Mouse (Mus musculus) naive thymus-derived CD4-positive, alpha-beta T cell, adult 5 months (primary cell): ENCODE data around the gene Mapk12. TPM values are rescaled to one million over a fixed set of nuclear protein-coding genes. Genes with fewer than 3 reads are reported as not detected.

ENCODE experiments used
- polyA plus RNA-seq: library from polyadenylated mRNA; unstranded; fragments of 100-300 nt; shearing (Covaris generic); gene quantifications from one replicate; pipeline ENCODE4 v1.2.1, GENCODE M21; 2017

Gene Mapk12
- 1.6 TPM for polyA plus RNA-seq

DNA sequence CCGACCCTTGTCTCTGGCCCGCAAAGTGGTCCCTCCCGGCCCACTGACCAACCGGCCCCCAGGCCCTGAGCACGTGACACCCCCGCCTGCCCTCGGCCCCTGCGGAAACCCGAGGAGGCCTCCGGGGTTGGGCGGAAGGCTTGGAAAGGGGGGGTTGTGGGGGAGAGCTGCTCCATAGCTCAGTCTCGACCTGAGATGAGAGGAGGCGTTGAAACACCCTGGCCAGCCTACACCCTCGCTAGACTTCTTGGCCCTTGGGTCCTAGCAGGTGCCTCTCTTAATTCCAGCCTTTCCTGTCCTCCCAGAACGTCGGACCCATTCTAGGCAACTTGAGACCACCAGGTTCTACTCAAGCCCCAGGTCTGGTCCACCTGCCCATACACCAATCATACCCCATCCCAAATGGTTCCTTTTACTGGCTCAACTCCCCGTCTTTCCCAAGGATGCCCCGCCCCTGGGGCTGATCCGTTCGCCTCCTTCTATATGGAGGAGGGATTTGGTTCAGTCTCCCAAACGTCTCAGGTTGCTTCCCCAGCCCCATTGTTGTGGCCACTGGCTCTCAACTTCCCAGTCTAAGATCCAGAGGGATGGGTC lies at the start of gene Mapk12:
Mapk12 (minus strand) TSS at position 45 of the 594 bp plus-strand sequence.

DNA sequence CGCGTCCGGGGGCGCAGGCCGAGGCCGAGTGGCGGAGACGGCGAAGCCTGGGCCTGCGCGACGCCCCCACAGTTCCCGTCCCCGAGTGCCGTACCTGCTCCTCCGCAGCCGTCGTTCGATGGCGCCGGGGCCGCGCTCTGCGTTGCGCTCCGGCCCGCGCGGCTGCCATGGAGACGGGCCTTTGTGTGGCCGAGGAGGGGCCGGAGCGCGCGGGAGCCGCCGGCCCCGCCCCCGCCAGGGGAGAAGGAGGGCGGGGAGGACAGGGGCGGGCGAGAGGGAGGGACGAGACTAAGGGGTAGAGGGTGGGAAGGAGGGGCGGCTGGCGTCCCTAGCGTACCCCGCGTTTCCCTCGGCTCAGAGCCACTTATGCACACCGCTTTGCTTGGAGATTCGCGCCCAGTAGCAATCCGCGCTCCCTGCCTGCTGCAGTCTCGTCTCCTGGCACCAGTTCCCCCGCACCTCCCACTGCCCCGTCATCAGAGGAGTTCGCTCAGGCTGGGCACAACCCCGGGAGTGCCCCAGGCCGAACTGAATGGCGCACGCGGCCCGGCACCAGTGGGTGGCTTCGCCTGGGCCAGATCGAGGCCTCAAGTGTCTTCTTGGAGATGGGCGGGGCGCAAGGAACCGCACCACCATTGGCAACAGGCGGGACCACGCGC lies 40.2 kb upstream of the Mapk12 start, which contains the start of gene Plxnb2:
Plxnb2 (minus strand) TSS at position 218 of the 659 bp plus-strand sequence.

DNA sequence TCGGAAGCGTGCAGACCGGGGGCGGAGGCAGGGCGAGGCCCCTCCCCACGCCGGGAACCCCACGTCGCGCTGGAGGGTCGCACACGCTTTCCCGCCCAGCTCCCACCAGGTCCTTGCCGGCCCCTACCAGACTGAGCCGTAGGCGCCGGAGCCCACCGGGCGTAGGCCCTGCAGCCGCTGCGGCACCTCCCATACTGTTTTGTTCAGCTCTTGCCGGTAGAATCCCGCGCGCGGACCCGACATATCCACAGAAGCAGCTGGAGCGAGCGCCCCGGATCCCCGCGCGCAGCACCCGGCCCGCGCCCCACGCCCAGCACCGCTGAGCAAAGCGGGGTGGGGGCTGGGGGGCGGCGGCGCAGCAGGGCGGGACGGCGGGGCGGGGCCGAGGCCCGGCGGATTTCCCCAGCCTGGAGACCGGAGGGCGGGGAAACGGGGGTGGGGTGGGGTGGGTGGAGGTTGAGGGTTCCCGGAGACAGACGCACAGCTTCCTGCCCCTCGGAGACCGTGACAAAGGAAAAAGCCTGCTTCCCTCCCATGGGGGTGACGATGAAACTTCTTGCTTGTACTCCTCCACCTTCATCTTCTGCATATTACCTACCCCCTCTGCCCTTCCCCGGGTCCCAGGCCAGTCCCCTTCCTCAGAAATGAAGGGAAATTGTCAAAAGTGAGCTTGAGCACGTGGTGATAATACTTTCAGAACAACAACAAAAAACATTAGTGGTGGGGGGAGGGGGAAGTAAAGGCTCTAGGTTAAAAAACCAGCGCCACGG lies 9.0 kb upstream of the Mapk12 start, which contains the start of gene Mapk11:
Mapk11 (minus strand) TSS at position 358 of the 770 bp plus-strand sequence.

DNA sequence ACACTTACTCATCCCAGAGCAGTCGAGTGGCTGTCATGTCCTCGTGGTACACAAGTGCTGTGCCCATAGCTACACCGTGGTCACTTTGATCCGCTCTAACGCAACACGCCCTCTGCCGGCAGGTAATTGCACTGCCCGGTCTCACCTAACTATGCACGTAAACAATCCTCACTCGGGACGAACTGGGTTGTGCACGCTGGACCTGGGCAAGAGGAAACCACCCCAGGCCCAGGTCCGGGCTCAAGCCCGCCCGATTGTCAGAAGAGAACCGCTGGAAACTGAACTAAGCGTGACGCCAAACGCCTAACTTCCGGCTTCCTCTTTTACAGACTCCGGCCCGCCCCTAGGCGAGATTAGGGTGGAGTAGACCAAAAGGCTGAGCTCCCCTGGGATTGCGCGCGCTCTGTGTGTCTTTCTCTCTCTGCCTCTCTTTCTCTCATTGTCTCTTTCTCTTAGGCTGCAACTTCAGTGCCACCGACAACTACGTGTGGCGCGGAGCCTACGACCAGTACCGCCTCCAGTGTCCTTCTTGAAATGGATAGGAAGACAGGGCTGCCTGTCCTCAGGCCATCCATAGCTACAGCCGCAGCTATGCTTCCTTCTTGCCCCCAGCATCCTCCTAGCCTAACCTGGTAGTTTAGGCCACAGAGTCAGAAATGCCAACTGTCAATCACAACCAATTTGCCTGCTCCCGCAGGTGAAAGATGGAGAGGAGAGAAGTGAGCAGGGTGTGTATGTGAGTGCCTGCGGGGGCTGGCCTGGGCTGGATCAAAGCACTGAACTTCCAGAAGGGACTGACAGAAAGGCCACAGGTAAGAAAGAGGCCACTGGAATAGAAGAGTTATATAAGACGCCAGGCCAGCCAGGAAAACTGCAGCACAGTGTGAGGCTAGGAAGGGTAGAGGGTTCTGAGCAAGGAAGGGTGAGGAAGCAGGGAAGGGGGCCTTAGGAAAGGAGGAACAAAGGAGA lies 11.8 kb downstream of the Mapk12 start, which contains the start of gene Hdac10:
Hdac10 (minus strand) TSS at position 319 of the 969 bp plus-strand sequence.

DNA sequence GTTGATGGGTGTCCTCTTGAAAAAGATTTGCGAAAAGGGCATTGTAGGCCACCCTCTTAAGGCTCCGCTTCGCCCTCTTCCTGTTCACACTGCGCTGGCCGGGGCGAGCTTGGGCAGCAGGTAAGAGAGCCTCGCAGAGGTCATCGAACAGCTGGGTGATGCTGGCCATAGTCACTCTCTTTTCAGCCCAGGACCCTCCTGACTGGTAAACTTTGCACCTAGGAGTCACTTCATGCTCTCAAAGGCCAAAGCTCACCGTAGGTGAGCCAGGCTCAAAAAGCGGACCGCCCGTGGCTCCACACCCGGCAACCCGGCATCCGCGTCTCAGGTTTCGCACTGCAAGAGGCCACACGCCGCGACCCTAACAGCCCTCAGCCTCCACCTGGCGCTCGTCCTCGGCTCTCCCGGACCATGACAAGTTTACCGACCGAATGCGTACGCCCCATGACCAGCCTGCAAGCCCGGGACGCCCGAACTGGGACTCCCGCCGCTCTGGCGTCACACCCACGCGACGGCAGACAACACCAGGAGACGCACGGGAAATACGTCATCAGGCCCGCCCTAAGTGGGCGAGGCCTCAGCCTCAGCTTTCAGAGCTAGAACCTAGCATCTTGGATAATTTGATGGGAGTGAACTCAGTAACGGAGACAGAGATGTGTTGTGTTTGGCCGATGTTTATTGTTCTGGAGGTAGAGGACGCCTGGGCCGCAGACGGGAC lies 17.7 kb downstream of the Mapk12 start, which contains the start of gene Tubgcp6:
Tubgcp6 (minus strand) TSS at position 464 of the 718 bp plus-strand sequence.

DNA sequence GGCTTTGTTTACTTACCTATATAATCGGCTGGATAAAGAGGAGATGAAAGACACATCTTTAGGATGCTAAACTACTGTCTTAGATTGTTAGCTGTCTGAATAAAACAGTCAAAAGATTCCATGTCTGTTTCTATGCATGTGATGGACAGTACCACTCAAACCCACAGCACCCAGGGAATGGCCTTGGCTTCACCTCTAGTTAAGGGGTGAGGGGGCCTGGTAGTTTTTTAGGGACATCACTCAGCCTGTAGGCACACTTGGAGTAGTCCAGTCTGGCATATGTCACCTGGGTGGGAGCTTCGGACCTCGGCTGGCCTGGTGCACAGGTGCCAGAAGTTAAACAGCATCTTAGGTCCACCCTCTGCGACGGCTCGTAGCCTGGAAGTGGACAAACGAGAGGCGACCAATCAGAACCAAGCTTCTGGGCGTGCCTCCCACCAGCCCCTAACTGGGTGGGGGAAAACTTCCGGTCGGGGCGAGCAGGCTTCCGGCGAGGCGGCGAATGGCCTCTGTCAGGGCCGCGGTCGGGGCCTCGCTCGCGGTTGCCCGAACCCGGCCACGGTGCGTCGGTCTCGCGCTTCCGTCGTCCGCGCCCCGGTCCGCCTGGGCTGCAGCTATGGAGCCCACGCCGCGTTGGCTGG lies 51.8 kb downstream of the Mapk12 start, which contains the start of gene Selenoo:
Selenoo (plus strand) TSS at position 478 of the 641 bp plus-strand sequence.

Other genes with a start within 250 kb of the Mapk12 start
- not detected for gene Ttll8, start 186.3 kb downstream of the Mapk12 start, polyA plus RNA-seq
- gene Mlc1, start 161.7 kb downstream of the Mapk12 start, polyA plus RNA-seq = not detected
- not detected for gene Mov10l1, start 157.8 kb downstream of the Mapk12 start, polyA plus RNA-seq
- not detected for gene Panx2, start 81.0 kb downstream of the Mapk12 start, polyA plus RNA-seq
- gene Trabd, start 65.6 kb downstream of the Mapk12 start, polyA plus RNA-seq = 58.6 TPM
- gene Selenoo, start 51.6 kb downstream of the Mapk12 start, polyA plus RNA-seq = 31.4 TPM
- 21.5 TPM for gene Tubgcp6, start 17.6 kb downstream of the Mapk12 start, polyA plus RNA-seq
- gene Hdac10, start 12.0 kb downstream of the Mapk12 start, polyA plus RNA-seq = 33.3 TPM
- gene Mapk11, start 8.9 kb upstream of the Mapk12 start, polyA plus RNA-seq = 40.2 TPM
- gene Plxnb2, start 40.1 kb upstream of the Mapk12 start, polyA plus RNA-seq = 0.30 TPM
- gene Dennd6b, start 55.8 kb upstream of the Mapk12 start, polyA plus RNA-seq = 47.8 TPM
- gene Ppp6r2, start 70.8 kb upstream of the Mapk12 start, polyA plus RNA-seq = 14.5 TPM
- 191 TPM for gene Sbf1, start 174.6 kb upstream of the Mapk12 start, polyA plus RNA-seq
- gene Adm2, start 182.0 kb upstream of the Mapk12 start, polyA plus RNA-seq = not detected
- gene Miox, start 193.7 kb upstream of the Mapk12 start, polyA plus RNA-seq = not detected
- gene Lmf2, start 215.0 kb upstream of the Mapk12 start, polyA plus RNA-seq = 57.9 TPM
- 142 TPM for gene Ncaph2, start 215.0 kb upstream of the Mapk12 start, polyA plus RNA-seq
- gene Sco2, start 233.1 kb upstream of the Mapk12 start, polyA plus RNA-seq = 4.6 TPM
- 1.0 TPM for gene Tymp, start 236.3 kb upstream of the Mapk12 start, polyA plus RNA-seq
- not detected for gene Odf3b, start 238.6 kb upstream of the Mapk12 start, polyA plus RNA-seq
- not detected for gene Klhdc7b, start 244.2 kb upstream of the Mapk12 start, polyA plus RNA-seq